In the genomic region with DNA sequence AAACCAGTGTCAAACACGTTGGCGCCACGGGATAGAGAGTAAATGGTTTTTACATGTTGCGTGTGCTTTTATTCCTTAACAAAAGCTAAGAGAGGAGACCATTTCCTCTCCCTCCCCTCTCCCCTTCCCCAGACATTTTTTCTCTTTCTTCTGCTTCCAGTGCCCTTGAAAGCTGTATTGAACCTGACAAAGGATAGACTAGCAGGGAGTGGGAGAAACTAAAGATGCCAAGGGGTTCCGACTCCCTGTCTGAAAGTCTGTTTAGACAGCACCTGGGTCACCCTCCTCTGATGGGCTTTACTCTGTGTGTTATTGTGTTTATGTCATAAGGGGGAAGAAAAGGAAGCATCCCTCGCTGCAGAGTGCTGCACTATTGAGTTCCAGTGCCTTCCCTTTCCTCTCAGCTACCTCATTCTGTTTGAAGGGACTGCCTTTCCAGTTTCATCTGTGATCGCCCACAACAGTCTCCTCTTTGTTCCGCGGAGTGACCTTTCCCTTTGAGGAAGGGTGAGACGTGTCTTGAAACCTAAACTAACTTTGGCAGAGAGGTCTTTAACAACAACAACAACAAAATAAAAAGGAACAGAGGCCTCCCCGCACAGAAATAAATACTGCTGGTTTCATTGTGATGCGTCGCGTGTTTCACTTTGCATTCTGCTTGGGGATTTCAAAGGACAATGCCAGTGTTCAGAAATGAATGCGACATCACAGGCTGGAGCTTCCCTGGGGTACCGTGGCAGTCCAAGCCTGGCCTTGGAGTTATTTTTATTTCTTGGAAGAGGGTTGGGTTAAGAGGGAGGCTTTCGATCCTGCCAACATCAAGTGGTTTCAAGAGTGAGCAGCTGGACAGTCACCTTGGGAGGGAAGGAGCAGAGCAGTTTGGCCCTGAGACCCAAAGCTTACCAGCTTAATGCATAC, we compare ENCODE assay signal across 11 mouse cellular contexts.
A peak's percentile ranks its signal among the peaks of the same experiment; 100 is the strongest.
DNase-seq lines count a peak whose midpoint lies in the region; ATAC-seq and TF ChIP-seq lines count a peak whose summit lies in the region.
"Had no signal": no experiment of that assay in that cellular context is flagged by ENCODE, and none has a peak within 500 bp of the region (broad histone marks: within the 10 kb centered on the region; RNA-seq: fewer than 3 reads in every experiment).

No protein-coding gene starts in this region.

- H3K4me3 ChIP-seq in neural tube, embryonic 11.5 days (ENCODE audit: low read depth, low read length): no peak overlapping the region
- no peak overlapping the region for H3K4me3 ChIP-seq in forebrain, embryonic 11.5 days (ENCODE audit: low read depth, low read length)
- no peak overlapping the region for H3K4me3 ChIP-seq in hindbrain, embryonic 16.5 days (ENCODE audit: low read length)
- no peak overlapping the region for H3K4me3 ChIP-seq in midbrain, postnatal 0 days (ENCODE audit: low read depth, low read length)
- H3K4me3 ChIP-seq in intestine, embryonic 15.5 days (replicated peaks): no peak overlapping the region
- no peak overlapping the region for H3K4me3 ChIP-seq in stomach, postnatal 0 days (ENCODE audit: low read depth, low read length)
- H3K4me3 ChIP-seq: erythroblast, embryonic 14.5 days had no signal

- peak; percentile 58 for DNase-seq in neural tube, embryonic 11.5 days (ENCODE audit: low spot score)
- DNase-seq in neural tube, embryonic 10.5 days (ENCODE audit: extremely low spot score, low spot score): no peak
- peak; percentile 54 for DNase-seq in forebrain, embryonic 11.5 days (ENCODE audit: low spot score)
- peak; percentile 84 for DNase-seq in midbrain, postnatal 0 days (ENCODE audit: low spot score)
- no peak for DNase-seq in thymus, postnatal 4 days
- DNase-seq in stomach, postnatal 0 days (ENCODE audit: low spot score): no peak

- no peaks in the 10 kb centered on the region for H3K36me3 ChIP-seq in neural tube, embryonic 11.5 days (ENCODE audit: control insufficient read depth, insufficient read depth, low read length)
- H3K36me3 ChIP-seq in forebrain, embryonic 11.5 days (ENCODE audit: control insufficient read depth, insufficient read depth, low read length): no peaks in the 10 kb centered on the region
- no peaks in the 10 kb centered on the region for H3K36me3 ChIP-seq in hindbrain, embryonic 16.5 days (ENCODE audit: control insufficient read depth, insufficient read depth, low read length)
- no peaks in the 10 kb centered on the region for H3K36me3 ChIP-seq in midbrain, postnatal 0 days (ENCODE audit: insufficient read depth, low read length)
- H3K36me3 ChIP-seq in intestine, embryonic 15.5 days: no peaks in the 10 kb centered on the region
- H3K36me3 ChIP-seq in stomach, postnatal 0 days (ENCODE audit: control insufficient read depth, insufficient read depth, low read length): no peaks in the 10 kb centered on the region
- H3K36me3 ChIP-seq: G1E had no signal

- TF ChIP-seq EP300 in stomach, postnatal 0 days (optimal IDR thresholded peaks at IDR 0.05): no peak

- peak overlapping the region; percentile 72 for H3K27ac ChIP-seq in neural tube, embryonic 11.5 days (ENCODE audit: low read depth, low read length)
- peak overlapping the region; percentile 53; the same call in 1 of the 2 replicates for H3K27ac ChIP-seq in forebrain, embryonic 11.5 days (ENCODE audit: low read depth, low read length)
- H3K27ac ChIP-seq in hindbrain, embryonic 16.5 days (ENCODE audit: low read depth, low read length): peak overlapping the region; percentile 51
- H3K27ac ChIP-seq in midbrain, postnatal 0 days (ENCODE audit: low read depth, low read length): peak overlapping the region; percentile 71
- H3K27ac ChIP-seq in intestine, embryonic 15.5 days: no peak overlapping the region
- H3K27ac ChIP-seq in stomach, postnatal 0 days (replicated peaks): no peak overlapping the region
- H3K27ac ChIP-seq: liver, embryonic 14.5 days had no signal

- ATAC-seq in neural tube, embryonic 11.5 days (ENCODE audit: insufficient read depth, low FRiP score, low TSS enrichment): peak; percentile 82
- ATAC-seq in forebrain, embryonic 11.5 days (replicated peaks; ENCODE audit: low FRiP score): peak; percentile 73
- peak; percentile 95 for ATAC-seq in hindbrain, embryonic 16.5 days
- ATAC-seq in midbrain, postnatal 0 days (ENCODE audit: low FRiP score): peak; percentile 87
- ATAC-seq in intestine, embryonic 15.5 days: no peak
- ATAC-seq in stomach, postnatal 0 days (ENCODE audit: low FRiP score, low TSS enrichment): no peak

- no peak overlapping the region; the same call in 1 of the 2 replicates for H3K4me2 ChIP-seq in neural tube, embryonic 11.5 days (ENCODE audit: low read depth)
- peak overlapping the region; percentile 26; the same call in 1 of the 2 replicates for H3K4me2 ChIP-seq in forebrain, embryonic 11.5 days (ENCODE audit: low read depth, low read length, severe bottlenecking)
- H3K4me2 ChIP-seq in hindbrain, embryonic 16.5 days (ENCODE audit: low read length): peak overlapping the region; percentile 31
- no peak overlapping the region for H3K4me2 ChIP-seq in midbrain, postnatal 0 days (ENCODE audit: low read depth, low read length, poor library complexity, severe bottlenecking)
- H3K4me2 ChIP-seq in intestine, embryonic 15.5 days (replicated peaks): no peak overlapping the region
- H3K4me2 ChIP-seq in stomach, postnatal 0 days (replicated peaks; ENCODE audit: low read depth): no peak overlapping the region

- no peaks in the 10 kb centered on the region for H3K4me1 ChIP-seq in neural tube, embryonic 11.5 days (ENCODE audit: control insufficient read depth, insufficient read depth, low read length)
- peaks cover 4% of the 10 kb centered on the region; the same call in 1 of the 2 replicates for H3K4me1 ChIP-seq in forebrain, embryonic 11.5 days (replicated peaks; ENCODE audit: control insufficient read depth, insufficient read depth, low read length)
- H3K4me1 ChIP-seq in hindbrain, embryonic 16.5 days (ENCODE audit: control insufficient read depth, insufficient read depth, low read depth, low read length): peaks cover 2% of the 10 kb centered on the region; the same call in 1 of the 2 replicates
- H3K4me1 ChIP-seq in midbrain, postnatal 0 days (ENCODE audit: insufficient read depth, low read length): 0 out of 2 replicates have a peak, but pooled peaks cover 5% of the 10 kb centered on the region
- H3K4me1 ChIP-seq in intestine, embryonic 15.5 days (replicated peaks): no peaks in the 10 kb centered on the region
- no peaks in the 10 kb centered on the region for H3K4me1 ChIP-seq in stomach, postnatal 0 days (replicated peaks; ENCODE audit: control insufficient read depth, insufficient read depth)

- H3K9ac ChIP-seq in neural tube, embryonic 11.5 days (ENCODE audit: low read length): no peak overlapping the region
- H3K9ac ChIP-seq in forebrain, embryonic 11.5 days (ENCODE audit: low read length): no peak overlapping the region
- 0 out of 2 replicates have a peak overlapping the region, but pooled peaks have one; percentile 6 for H3K9ac ChIP-seq in hindbrain, embryonic 16.5 days (ENCODE audit: low read depth, low read length)
- H3K9ac ChIP-seq in midbrain, postnatal 0 days (replicated peaks; ENCODE audit: low read length, poor library complexity, severe bottlenecking): 0 out of 2 replicates have a peak overlapping the region, but pooled peaks have one; percentile 19
- no peak overlapping the region for H3K9ac ChIP-seq in intestine, embryonic 15.5 days
- H3K9ac ChIP-seq in stomach, postnatal 0 days (ENCODE audit: low read length): no peak overlapping the region
- H3K9ac ChIP-seq: liver, embryonic 14.5 days had no signal

- no peak for TF ChIP-seq CTCF in midbrain, postnatal 0 days (IDR thresholded peaks at IDR 0.05)
- TF ChIP-seq CTCF in stomach, postnatal 0 days (IDR thresholded peaks at IDR 0.05; ENCODE audit: low read depth): no peak

- 56% methylated on average over 17 of the region's 17 CpGs for WGBS in neural tube, embryonic 11.5 days
- WGBS in forebrain, embryonic 11.5 days: 46% methylated on average over 17 of the region's 17 CpGs
- 19% methylated on average over 17 of the region's 17 CpGs for WGBS in hindbrain, embryonic 16.5 days
- WGBS in midbrain, postnatal 0 days: 15% methylated on average over 17 of the region's 17 CpGs
- WGBS in intestine, embryonic 15.5 days: 80% methylated on average over 17 of the region's 17 CpGs
- 72% methylated on average over 17 of the region's 17 CpGs for WGBS in stomach, postnatal 0 days

- H3K9me3 ChIP-seq in neural tube, embryonic 11.5 days (ENCODE audit: control insufficient read depth, low read length): no peaks in the 10 kb centered on the region
- no peaks in the 10 kb centered on the region for H3K9me3 ChIP-seq in forebrain, embryonic 11.5 days (ENCODE audit: control insufficient read depth, low read length)
- no peaks in the 10 kb centered on the region for H3K9me3 ChIP-seq in hindbrain, embryonic 16.5 days (ENCODE audit: control insufficient read depth, low read length)
- no peaks in the 10 kb centered on the region for H3K9me3 ChIP-seq in midbrain, postnatal 0 days (ENCODE audit: low read length)
- no peaks in the 10 kb centered on the region for H3K9me3 ChIP-seq in intestine, embryonic 15.5 days
- no peaks in the 10 kb centered on the region for H3K9me3 ChIP-seq in stomach, postnatal 0 days (ENCODE audit: control insufficient read depth, low read length)

- no peaks in the 10 kb centered on the region for H3K27me3 ChIP-seq in neural tube, embryonic 11.5 days (ENCODE audit: control insufficient read depth, insufficient read depth, low read length)
- no peaks in the 10 kb centered on the region for H3K27me3 ChIP-seq in forebrain, embryonic 11.5 days (ENCODE audit: control insufficient read depth, insufficient read depth, low read length)
- no peaks in the 10 kb centered on the region for H3K27me3 ChIP-seq in hindbrain, embryonic 16.5 days (replicated peaks; ENCODE audit: control insufficient read depth, insufficient read depth, low read length)
- H3K27me3 ChIP-seq in midbrain, postnatal 0 days (ENCODE audit: insufficient read depth, low read length): no peaks in the 10 kb centered on the region
- H3K27me3 ChIP-seq in intestine, embryonic 15.5 days (replicated peaks): no peaks in the 10 kb centered on the region
- H3K27me3 ChIP-seq in stomach, postnatal 0 days (ENCODE audit: control insufficient read depth, insufficient read depth, low read length): no peaks in the 10 kb centered on the region

Comparison
In these comparisons a context has a peak if more than half of its experiments do, and no peak if none do; other contexts are left out.
1. DNase-seq: peak in neural tube, embryonic 11.5 days (single experiment), forebrain, embryonic 11.5 days (single experiment) and midbrain, postnatal 0 days (single experiment); none in neural tube, embryonic 10.5 days (single experiment), thymus, postnatal 4 days (single experiment) and stomach, postnatal 0 days (single experiment).
2. ATAC-seq: peak in neural tube, embryonic 11.5 days (single experiment), forebrain, embryonic 11.5 days (single experiment), hindbrain, embryonic 16.5 days (single experiment) and midbrain, postnatal 0 days (single experiment); none in intestine, embryonic 15.5 days (single experiment) and stomach, postnatal 0 days (single experiment).
3. H3K27ac ChIP-seq: peak in neural tube, embryonic 11.5 days (single experiment), forebrain, embryonic 11.5 days (single experiment), hindbrain, embryonic 16.5 days (single experiment) and midbrain, postnatal 0 days (single experiment); none in intestine, embryonic 15.5 days (single experiment) and stomach, postnatal 0 days (single experiment).
4. H3K4me2 ChIP-seq: peak in forebrain, embryonic 11.5 days (single experiment) and hindbrain, embryonic 16.5 days (single experiment); none in neural tube, embryonic 11.5 days (single experiment), midbrain, postnatal 0 days (single experiment), intestine, embryonic 15.5 days (single experiment) and stomach, postnatal 0 days (single experiment).
5. H3K9ac ChIP-seq: peak in hindbrain, embryonic 16.5 days (single experiment) and midbrain, postnatal 0 days (single experiment); none in neural tube, embryonic 11.5 days (single experiment), forebrain, embryonic 11.5 days (single experiment), intestine, embryonic 15.5 days (single experiment) and stomach, postnatal 0 days (single experiment).